Mouse (Mus musculus) liver, postnatal 0 days (tissue): ENCODE data around the gene Lrtm2. TPM values are rescaled to one million over a fixed set of nuclear protein-coding genes. Genes with fewer than 3 reads are reported as not detected.

Experiments
- ATAC-seq: fragments of 200-750 bp; cut with Nextera tagmentation; 2 replicates; pipeline ENCODE4 v1.8.0; 2017; ENCODE audit warnings: mild to moderate bottlenecking, moderate library complexity
- DNase-seq: peaks from one replicate; pipeline ENCODE4 v3.0.0-alpha.2; 2016
- H3K27ac ChIP-seq: fragments of 300-500 bp; sonication (generic); 2 replicates; pipeline ENCODE4 v1.5.1; 2014; ENCODE audit warnings: antibody characterized with exemption, moderate library complexity, mild to moderate bottlenecking, low read depth
- H3K27me3 ChIP-seq: fragments of 300-500 bp; sonication (generic); 2 replicates; pipeline ENCODE4 v1.6.1; 2014; ENCODE audit warnings: low read length, control low read depth, mixed read lengths; ENCODE audit not compliant: insufficient read depth
- H3K36me3 ChIP-seq: fragments of 300-500 bp; sonication (generic); replicated peaks from 2 replicates; pipeline ENCODE4 v1.6.1; 2014; ENCODE audit warnings: mild to moderate bottlenecking, control low read depth, low read length, moderate library complexity, mixed read lengths; ENCODE audit not compliant: insufficient read depth
- H3K4me1 ChIP-seq: fragments of 300-500 bp; sonication (generic); 2 replicates; pipeline ENCODE4 v1.6.1; 2014; ENCODE audit warnings: antibody characterized with exemption, mild to moderate bottlenecking, control low read depth; ENCODE audit not compliant: insufficient read depth
- H3K4me2 ChIP-seq: fragments of 300-500 bp; sonication (generic); 2 replicates; pipeline ENCODE4 v1.6.1; 2014; ENCODE audit warnings: low read depth, mild to moderate bottlenecking, low read length, moderate library complexity, mixed read lengths
- H3K4me3 ChIP-seq: fragments of 300-500 bp; sonication (generic); 2 replicates; pipeline ENCODE4 v1.5.1; 2014; ENCODE audit warnings: low read depth, low read length
- H3K9ac ChIP-seq: fragments of 300-500 bp; sonication (generic); replicated peaks from 2 replicates; pipeline ENCODE4 v1.6.1; 2014; ENCODE audit warnings: mild to moderate bottlenecking, moderate library complexity
- H3K9me3 ChIP-seq: fragments of 300-500 bp; sonication (generic); 2 replicates; pipeline ENCODE4 v1.6.1; 2016; ENCODE audit warnings: mild to moderate bottlenecking, control low read depth, low read length, mixed read lengths
- CTCF ChIP-seq: sonication (generic); IDR thresholded peaks from 2 replicates; pipeline ENCODE4 v1.5.1; 2016; ENCODE audit warnings: antibody characterized with exemption, low read depth
- EP300 ChIP-seq: IDR thresholded peaks from 2 replicates; pipeline ENCODE4 v1.6.1; 2016; ENCODE audit warnings: antibody characterized with exemption, low read depth, mild to moderate bottlenecking
- WGBS: fragments of 180-500 bp; shearing (Covaris S2); extraction: QIAGEN DNeasy Blood & Tissue Kit; methylation state at CpG from one replicate; pipeline ENCODE4 v1.1.7; 2014; ENCODE audit not compliant: insufficient replicate concordance; 5-methylcytosine and 5-hydroxymethylcytosine counted together
- polyA plus RNA-seq: library from polyadenylated mRNA; unstranded; fragments of >200 nt; fragmentation: Nextera tagmentation; extraction: Ambion mirVana; gene quantifications from 2 replicates; pipeline ENCODE4 v1.2.1, GENCODE M21; 2015

Lrtm2 gene
- polyA plus RNA-seq, 1 experiment from 2014 or later: not detected

DNA sequence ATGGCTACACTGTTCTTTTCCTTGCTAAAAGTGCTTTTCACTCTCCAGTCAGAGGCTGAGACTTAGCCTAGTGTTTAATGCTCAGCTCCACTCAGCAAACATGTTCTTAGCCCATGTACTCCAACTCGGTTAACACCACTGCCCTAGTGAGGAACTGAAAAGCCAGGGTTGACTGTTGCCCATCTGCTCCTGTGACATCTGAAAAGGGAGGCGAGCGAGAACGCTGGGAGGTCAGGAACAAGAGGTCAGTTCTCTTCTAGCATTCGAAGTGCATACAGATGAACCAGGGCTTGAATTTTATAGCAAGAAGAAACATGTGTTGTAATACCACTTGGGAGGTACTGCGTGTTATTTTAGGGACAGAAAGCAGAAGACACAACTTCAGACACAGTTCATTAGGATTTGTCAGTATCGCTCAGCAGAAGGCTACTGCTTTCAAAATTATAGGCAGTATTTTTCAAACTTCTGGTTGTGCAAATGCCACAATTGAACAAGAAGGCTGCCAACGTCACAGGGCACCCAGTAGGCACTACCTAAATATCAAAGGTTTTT is 27.5 kb upstream of the Lrtm2 start:
- no peak overlapping the region for H3K4me2 ChIP-seq
- H3K9me3 ChIP-seq: no peaks in the 10 kb centered on the region
- ATAC-seq: no peak
- H3K27me3 ChIP-seq: no peaks in the 10 kb centered on the region
- no peak overlapping the region for H3K4me3 ChIP-seq
- H3K36me3 ChIP-seq: peaks cover 87% of the 10 kb centered on the region
- no peaks in the 10 kb centered on the region; the same call in none of the 2 replicates for H3K4me1 ChIP-seq
- no peak overlapping the region for H3K9ac ChIP-seq
- 83% methylated on average over 8 of the region's 8 CpGs for WGBS
- H3K27ac ChIP-seq: no peak overlapping the region
- DNase-seq: no peak
- no peak for TF ChIP-seq CTCF
- TF ChIP-seq EP300: no peak

DNA sequence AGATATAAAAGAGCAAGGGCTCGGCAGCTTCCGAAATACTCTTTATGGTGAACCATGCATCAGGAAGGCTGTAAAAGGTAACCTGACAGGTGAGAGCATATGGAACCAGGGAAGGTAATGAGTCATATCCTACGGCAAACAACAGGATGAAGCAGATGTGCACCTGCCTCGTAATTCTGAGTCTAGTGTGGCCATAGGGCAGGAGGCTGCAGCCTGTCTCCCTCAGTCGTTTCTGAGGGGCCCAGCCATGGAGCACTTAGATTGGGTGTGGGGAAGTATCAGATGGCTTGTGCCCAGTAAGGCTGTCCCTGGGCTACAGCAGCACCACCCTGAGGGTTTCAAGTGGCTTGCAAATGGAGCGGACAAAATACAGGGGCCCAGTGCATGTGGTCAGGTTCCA is 21.9 kb upstream of the Lrtm2 start:
- ATAC-seq: no peak
- WGBS: 73% methylated on average over 6 of the region's 6 CpGs
- no peaks in the 10 kb centered on the region for H3K27me3 ChIP-seq
- no peak overlapping the region for H3K4me2 ChIP-seq
- no peak overlapping the region for H3K27ac ChIP-seq
- H3K4me1 ChIP-seq: no peaks in the 10 kb centered on the region
- peaks cover 41% of the 10 kb centered on the region for H3K36me3 ChIP-seq
- TF ChIP-seq EP300 (no peak), CTCF (no peak)
- H3K4me3 ChIP-seq: no peak overlapping the region
- no peaks in the 10 kb centered on the region for H3K9me3 ChIP-seq
- H3K9ac ChIP-seq: no peak overlapping the region
- no peak for DNase-seq

DNA sequence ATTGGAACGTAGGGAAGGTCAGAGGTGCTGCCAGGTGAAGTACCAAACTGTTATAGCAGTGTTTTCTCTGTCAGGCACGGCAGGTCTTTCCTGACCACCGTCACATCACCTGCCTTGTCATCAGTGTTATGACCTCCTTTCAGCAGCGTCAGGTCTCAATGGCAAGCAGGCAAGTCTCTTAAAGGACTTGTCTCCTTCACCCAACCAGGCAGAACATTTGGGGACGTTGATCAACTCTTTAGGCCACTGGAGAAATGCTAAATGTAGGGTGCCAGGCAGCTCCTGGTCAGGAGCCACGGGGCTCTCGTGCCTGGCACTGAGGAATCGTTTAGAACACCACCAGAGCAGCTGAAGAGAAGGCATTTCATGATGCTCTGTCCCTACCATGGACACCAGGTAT is 21.1 kb upstream of the Lrtm2 start:
- no peaks in the 10 kb centered on the region for H3K27me3 ChIP-seq
- H3K4me1 ChIP-seq: no peaks in the 10 kb centered on the region
- H3K9ac ChIP-seq: no peak overlapping the region
- 73% methylated on average over 8 of the region's 8 CpGs for WGBS
- TF ChIP-seq EP300 (no peak), CTCF (no peak)
- ATAC-seq: no peak
- H3K36me3 ChIP-seq: peaks cover 32% of the 10 kb centered on the region
- DNase-seq: no peak
- no peak overlapping the region for H3K27ac ChIP-seq
- no peaks in the 10 kb centered on the region for H3K9me3 ChIP-seq
- no peak overlapping the region for H3K4me2 ChIP-seq
- no peak overlapping the region for H3K4me3 ChIP-seq

DNA sequence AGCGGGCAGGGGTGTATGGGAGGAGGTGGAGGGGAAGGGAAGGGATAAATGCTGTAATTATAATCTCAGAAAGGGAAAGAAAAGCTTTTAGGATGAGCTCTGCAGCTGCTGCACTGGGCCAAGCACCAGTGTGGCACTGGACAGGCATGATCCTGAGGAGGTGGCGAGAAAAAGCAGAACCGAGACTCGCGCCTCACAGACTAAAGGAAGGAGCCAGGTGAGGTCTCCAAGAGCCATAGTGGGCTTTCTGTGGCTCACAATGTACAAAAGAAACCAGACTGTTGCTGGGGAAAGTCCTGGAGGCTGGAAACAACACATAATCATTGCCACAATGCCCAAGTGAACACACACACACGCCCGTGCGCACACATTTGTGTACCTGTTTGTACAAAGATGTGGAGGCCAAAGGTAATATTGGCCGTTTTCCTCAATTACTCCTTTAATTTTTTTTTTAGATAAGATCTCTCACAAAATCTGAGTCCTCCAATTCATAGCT is 20.2 kb upstream of the Lrtm2 start:
- no peak overlapping the region for H3K4me3 ChIP-seq

DNA sequence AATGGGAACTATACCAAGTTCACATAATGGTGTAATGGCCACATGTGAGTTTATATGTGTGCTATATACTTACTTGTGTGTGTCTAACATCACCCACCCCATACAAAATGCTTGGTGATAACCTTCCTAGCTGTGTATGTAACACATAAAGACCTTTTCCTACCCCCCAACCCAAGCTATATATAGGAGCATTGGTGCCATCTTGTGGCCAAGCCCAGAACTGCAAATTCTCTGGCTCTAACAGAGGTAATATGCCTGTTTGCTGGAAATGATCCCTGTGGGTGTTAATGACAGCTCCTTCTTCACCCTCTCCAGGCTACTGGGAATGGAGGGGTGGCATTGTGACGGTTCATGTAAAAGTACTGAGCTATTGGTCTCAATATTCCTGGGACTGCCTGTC is 17.7 kb upstream of the Lrtm2 start:
- WGBS: 0% methylated on average over 1 of the region's 1 CpGs
- ATAC-seq: no peak
- peak; percentile 87 for TF ChIP-seq CTCF
- no peak for TF ChIP-seq EP300

More for the DNA sequence above, 20.2 kb upstream of the Lrtm2 start:
- Histone ChIP-seq H3K9me3 (no peaks in the 10 kb centered on the region), H3K4me1 (no peaks in the 10 kb centered on the region), H3K9ac (no peak overlapping the region), H3K27me3 (no peaks in the 10 kb centered on the region), H3K27ac (no peak overlapping the region), H3K36me3 (peaks cover 24% of the 10 kb centered on the region), H3K4me2 (no peak overlapping the region)
- TF ChIP-seq CTCF: no peak
- no peak for TF ChIP-seq EP300
- ATAC-seq (no peak), DNase-seq (no peak)
- 70% methylated on average over 9 of the region's 9 CpGs for WGBS

DNA sequence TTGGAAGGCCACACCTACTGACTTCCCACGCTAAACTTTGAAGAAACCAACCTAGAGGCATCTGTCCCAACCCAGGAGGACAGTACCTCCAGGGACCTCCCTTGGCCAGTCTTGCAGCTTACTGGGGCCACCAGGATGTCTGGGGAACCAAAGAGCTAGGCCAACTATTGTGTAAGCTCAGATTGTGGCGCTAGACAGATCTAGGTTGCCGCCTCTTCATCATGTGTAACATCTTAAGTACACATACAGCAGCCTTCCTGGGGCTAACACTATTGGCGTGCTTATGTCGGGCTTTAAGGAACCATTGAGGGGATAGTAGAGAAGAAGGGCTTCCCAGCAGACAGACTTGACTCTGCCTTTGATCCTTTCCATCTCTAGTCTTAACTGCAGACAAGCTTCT is 17.2 kb upstream of the Lrtm2 start:
- no peak overlapping the region for H3K27ac ChIP-seq
- ATAC-seq (no peak), DNase-seq (no peak)
- no peaks in the 10 kb centered on the region for H3K9me3 ChIP-seq
- no peak for TF ChIP-seq CTCF
- TF ChIP-seq EP300: no peak
- no peak overlapping the region for H3K9ac ChIP-seq
- 56% methylated on average over 5 of the region's 5 CpGs for WGBS
- H3K36me3 ChIP-seq: no peaks in the 10 kb centered on the region
- no peak overlapping the region for H3K4me3 ChIP-seq
- no peak overlapping the region for H3K4me2 ChIP-seq
- no peaks in the 10 kb centered on the region for H3K4me1 ChIP-seq
- H3K27me3 ChIP-seq: no peaks in the 10 kb centered on the region

More for the DNA sequence above, 17.7 kb upstream of the Lrtm2 start:
- no peak overlapping the region for H3K4me2 ChIP-seq
- peak; percentile 81 for DNase-seq
- no peak overlapping the region for H3K4me3 ChIP-seq
- no peak overlapping the region for H3K9ac ChIP-seq
- peaks cover under 1% of the 10 kb centered on the region for H3K36me3 ChIP-seq
- no peaks in the 10 kb centered on the region for H3K4me1 ChIP-seq
- no peaks in the 10 kb centered on the region for H3K27me3 ChIP-seq
- no peak overlapping the region for H3K27ac ChIP-seq
- no peaks in the 10 kb centered on the region for H3K9me3 ChIP-seq
